ENCODE assay signal across 19 mouse cellular contexts in the genomic region with DNA sequence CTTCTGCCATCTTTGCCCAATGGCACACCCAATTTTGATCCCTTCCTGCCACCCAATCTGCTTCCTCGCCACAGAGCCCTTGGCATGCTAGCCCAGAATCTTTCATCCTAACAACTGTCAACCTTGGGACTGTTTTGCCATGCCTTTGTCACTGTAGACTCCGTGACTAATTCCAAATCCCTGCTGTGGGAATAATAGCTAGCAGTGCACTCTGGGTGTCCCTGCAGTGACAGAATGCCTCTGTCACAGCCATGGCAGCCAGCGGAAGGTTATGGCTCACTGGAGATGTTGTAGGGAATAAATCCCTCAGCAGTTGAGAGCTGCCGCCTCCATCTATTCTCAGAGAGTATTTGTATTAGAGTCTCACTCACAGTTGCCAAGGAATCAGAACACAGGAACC.
DNase-seq lines count a peak whose midpoint lies in the region; ATAC-seq lines count a peak whose summit lies in the region.
"Had no signal": no experiment of that assay in that cellular context is flagged by ENCODE, and none has a peak within 500 bp of the region (broad histone marks: within the 10 kb centered on the region; RNA-seq: fewer than 3 reads in every experiment).

No protein-coding gene starts in this region.

- peak; percentile 31; the same call in 1 of the 2 replicates for ATAC-seq in neural tube, embryonic 11.5 days (ENCODE audit: insufficient read depth, low FRiP score, low TSS enrichment)
- no peak for ATAC-seq in neural tube, embryonic 15.5 days (ENCODE audit: low FRiP score)
- ATAC-seq in hindbrain, embryonic 12.5 days (ENCODE audit: low FRiP score): peak; percentile 79
- ATAC-seq in midbrain, embryonic 11.5 days (ENCODE audit: low FRiP score): peak; percentile 89
- ATAC-seq in neural tube, embryonic 14.5 days (ENCODE audit: low read depth): peak; percentile 51; the same call in 1 of the 2 replicates
- no peak for ATAC-seq in liver, embryonic 12.5 days

- DNase-seq in neural tube, embryonic 11.5 days (ENCODE audit: low spot score): peak; percentile 38
- peak; percentile 88 for DNase-seq in midbrain, embryonic 11.5 days (ENCODE audit: low spot score, missing footprints)
- DNase-seq in right cerebral cortex, adult 18-20 months: no peak
- DNase-seq in cerebellum, adult 11 months: no peak
- DNase-seq: B cell, adult 2 months; cerebellum, adult 8-10 months; gastrocnemius, adult 2 months; kidney, postnatal 4 days; lung, postnatal 4 days; right cerebral cortex, postnatal 4 days had no signal

- H3K4me2 ChIP-seq in neural tube, embryonic 11.5 days (ENCODE audit: low read depth): no peak overlapping the region
- H3K4me2 ChIP-seq in neural tube, embryonic 15.5 days: no peak overlapping the region
- H3K4me2 ChIP-seq in hindbrain, embryonic 12.5 days (replicated peaks): no peak overlapping the region
- H3K4me2 ChIP-seq in midbrain, embryonic 11.5 days: no peak overlapping the region
- no peak overlapping the region for H3K4me2 ChIP-seq in neural tube, embryonic 14.5 days (ENCODE audit: low read depth, low read length)
- H3K4me2 ChIP-seq in liver, embryonic 12.5 days: no peak overlapping the region
- H3K4me2 ChIP-seq: heart, embryonic 12.5 days; limb, embryonic 13.5 days; lung, embryonic 15.5 days had no signal

- H3K4me1 ChIP-seq in neural tube, embryonic 11.5 days (ENCODE audit: control insufficient read depth, insufficient read depth, low read length): 0 out of 2 replicates have a peak, but pooled peaks cover 3% of the 10 kb centered on the region
- peaks cover 12% of the 10 kb centered on the region for H3K4me1 ChIP-seq in neural tube, embryonic 15.5 days
- H3K4me1 ChIP-seq in hindbrain, embryonic 12.5 days: peaks cover 12% of the 10 kb centered on the region; the same call in 1 of the 2 replicates
- H3K4me1 ChIP-seq in midbrain, embryonic 11.5 days (ENCODE audit: control insufficient read depth, insufficient read depth, low read length): peaks cover 8% of the 10 kb centered on the region
- peaks cover 4% of the 10 kb centered on the region; the same call in 1 of the 2 replicates for H3K4me1 ChIP-seq in neural tube, embryonic 14.5 days (ENCODE audit: control insufficient read depth, insufficient read depth, low read length)
- no peaks in the 10 kb centered on the region for H3K4me1 ChIP-seq in liver, embryonic 12.5 days
- H3K4me1 ChIP-seq: heart, embryonic 12.5 days; limb, embryonic 13.5 days; lung, embryonic 15.5 days had no signal

- no peak overlapping the region for H3K9ac ChIP-seq in neural tube, embryonic 11.5 days (ENCODE audit: low read length)
- no peak overlapping the region for H3K9ac ChIP-seq in neural tube, embryonic 15.5 days (replicated peaks)
- no peak overlapping the region for H3K9ac ChIP-seq in hindbrain, embryonic 12.5 days
- no peak overlapping the region for H3K9ac ChIP-seq in midbrain, embryonic 11.5 days (ENCODE audit: low read length)
- H3K9ac ChIP-seq in neural tube, embryonic 14.5 days (replicated peaks; ENCODE audit: low read depth, low read length): no peak overlapping the region
- H3K9ac ChIP-seq in liver, embryonic 12.5 days: no peak overlapping the region
- H3K9ac ChIP-seq: heart, embryonic 12.5 days; limb, embryonic 13.5 days; liver, embryonic 14.5 days; lung, embryonic 15.5 days had no signal

- H3K27me3 ChIP-seq in neural tube, embryonic 11.5 days (ENCODE audit: control insufficient read depth, insufficient read depth, low read length): no peaks in the 10 kb centered on the region
- no peaks in the 10 kb centered on the region for H3K27me3 ChIP-seq in neural tube, embryonic 15.5 days (replicated peaks)
- peaks cover 4% of the 10 kb centered on the region; the same call in 1 of the 2 replicates for H3K27me3 ChIP-seq in hindbrain, embryonic 12.5 days
- no peaks in the 10 kb centered on the region for H3K27me3 ChIP-seq in midbrain, embryonic 11.5 days (ENCODE audit: control insufficient read depth, insufficient read depth, low read length)
- H3K27me3 ChIP-seq in neural tube, embryonic 14.5 days (ENCODE audit: control insufficient read depth, insufficient read depth, low read length): 0 out of 2 replicates have a peak, but pooled peaks cover 2% of the 10 kb centered on the region
- no peaks in the 10 kb centered on the region for H3K27me3 ChIP-seq in liver, embryonic 12.5 days (replicated peaks)
- H3K27me3 ChIP-seq: heart, embryonic 12.5 days; limb, embryonic 13.5 days; lung, embryonic 15.5 days had no signal

- WGBS in neural tube, embryonic 11.5 days: 30% methylated on average over 4 of the region's 4 CpGs
- 14% methylated on average over 4 of the region's 4 CpGs for WGBS in neural tube, embryonic 15.5 days
- WGBS in hindbrain, embryonic 12.5 days: 29% methylated on average over 4 of the region's 4 CpGs
- 16% methylated on average over 4 of the region's 4 CpGs for WGBS in midbrain, embryonic 11.5 days
- WGBS in neural tube, embryonic 14.5 days: 11% methylated on average over 4 of the region's 4 CpGs
- 56% methylated on average over 4 of the region's 4 CpGs for WGBS in liver, embryonic 12.5 days (ENCODE audit: insufficient replicate concordance)

- H3K27ac ChIP-seq in neural tube, embryonic 11.5 days (ENCODE audit: low read depth, low read length): no peak overlapping the region
- no peak overlapping the region for H3K27ac ChIP-seq in neural tube, embryonic 15.5 days (replicated peaks)
- H3K27ac ChIP-seq in hindbrain, embryonic 12.5 days: peak overlapping the region; percentile 60
- no peak overlapping the region for H3K27ac ChIP-seq in midbrain, embryonic 11.5 days (ENCODE audit: low read depth, low read length)
- H3K27ac ChIP-seq in neural tube, embryonic 14.5 days (ENCODE audit: low read depth, low read length): no peak overlapping the region; the same call in 1 of the 2 replicates
- H3K27ac ChIP-seq in liver, embryonic 12.5 days: no peak overlapping the region
- H3K27ac ChIP-seq: forebrain, embryonic 10.5 days; gastrocnemius, adult 2 months; limb, embryonic 13.5 days; liver, embryonic 14.5 days; lung, embryonic 15.5 days had no signal

- H3K9me3 ChIP-seq in neural tube, embryonic 11.5 days (ENCODE audit: control insufficient read depth, low read length): no peaks in the 10 kb centered on the region
- no peaks in the 10 kb centered on the region for H3K9me3 ChIP-seq in neural tube, embryonic 15.5 days (replicated peaks)
- H3K9me3 ChIP-seq in hindbrain, embryonic 12.5 days (replicated peaks): no peaks in the 10 kb centered on the region
- H3K9me3 ChIP-seq in midbrain, embryonic 11.5 days (ENCODE audit: control insufficient read depth, low read length): 0 out of 2 replicates have a peak, but pooled peaks cover 3% of the 10 kb centered on the region
- H3K9me3 ChIP-seq in neural tube, embryonic 14.5 days (ENCODE audit: control insufficient read depth, low read length): no peaks in the 10 kb centered on the region
- H3K9me3 ChIP-seq in liver, embryonic 12.5 days (replicated peaks): no peaks in the 10 kb centered on the region
- H3K9me3 ChIP-seq: forebrain, embryonic 10.5 days; limb, embryonic 13.5 days; lung, embryonic 15.5 days had no signal

- H3K4me3 ChIP-seq in neural tube, embryonic 11.5 days (ENCODE audit: low read depth, low read length): no peak overlapping the region
- no peak overlapping the region for H3K4me3 ChIP-seq in neural tube, embryonic 15.5 days (replicated peaks)
- no peak overlapping the region for H3K4me3 ChIP-seq in hindbrain, embryonic 12.5 days
- H3K4me3 ChIP-seq in midbrain, embryonic 11.5 days (ENCODE audit: low read depth, low read length): no peak overlapping the region
- no peak overlapping the region for H3K4me3 ChIP-seq in neural tube, embryonic 14.5 days (ENCODE audit: low read depth, low read length)
- no peak overlapping the region for H3K4me3 ChIP-seq in liver, embryonic 12.5 days
- H3K4me3 ChIP-seq: forebrain, embryonic 10.5 days; gastrocnemius, adult 2 months; heart, embryonic 12.5 days; limb, embryonic 13.5 days; lung, embryonic 15.5 days had no signal

- H3K36me3 ChIP-seq in neural tube, embryonic 11.5 days (ENCODE audit: control insufficient read depth, insufficient read depth, low read length): no peaks in the 10 kb centered on the region
- no peaks in the 10 kb centered on the region for H3K36me3 ChIP-seq in neural tube, embryonic 15.5 days
- no peaks in the 10 kb centered on the region for H3K36me3 ChIP-seq in hindbrain, embryonic 12.5 days
- no peaks in the 10 kb centered on the region for H3K36me3 ChIP-seq in midbrain, embryonic 11.5 days (ENCODE audit: control insufficient read depth, insufficient read depth, low read length)
- H3K36me3 ChIP-seq in neural tube, embryonic 14.5 days (ENCODE audit: control insufficient read depth, insufficient read depth, low read length): no peaks in the 10 kb centered on the region
- no peaks in the 10 kb centered on the region for H3K36me3 ChIP-seq in liver, embryonic 12.5 days
- H3K36me3 ChIP-seq: forebrain, embryonic 10.5 days; heart, embryonic 12.5 days; limb, embryonic 13.5 days; lung, embryonic 15.5 days had no signal

Comparison
In these comparisons a context has a peak if more than half of its experiments do, and no peak if none do; other contexts are left out.
1. ATAC-seq: peak in neural tube, embryonic 11.5 days (single experiment), hindbrain, embryonic 12.5 days (single experiment), midbrain, embryonic 11.5 days (single experiment) and neural tube, embryonic 14.5 days (single experiment); none in neural tube, embryonic 15.5 days (single experiment) and liver, embryonic 12.5 days (single experiment).
2. DNase-seq: peak in neural tube, embryonic 11.5 days (single experiment) and midbrain, embryonic 11.5 days (single experiment); none in right cerebral cortex, adult 18-20 months (single experiment) and cerebellum, adult 11 months (single experiment).